Mouse (Mus musculus): ENCODE data around the gene Shisal1.

- TF ChIP-seq POLR2A (IDR thresholded peaks at IDR 0.05; ENCODE audit: borderline replicate concordance, insufficient read depth, low read length) (no peak), CTCF (IDR thresholded peaks at IDR 0.05; ENCODE audit: borderline replicate concordance, insufficient read depth, low read depth, low read length) (no peak)
Measured at GRCm38 (mm10) chr15:84481259-84481877, 34.5 kb upstream of the Shisal1 start.

All from cerebellum, adult 2 months (tissue).